Mouse (Mus musculus): ENCODE data around the gene Hmox1. TPM values are rescaled to one million over a fixed set of nuclear protein-coding genes. Genes with fewer than 3 reads are reported as not detected.

The Hmox1 gene
- polyA plus RNA-seq, 2 experiments = 18.5 to 32.2 TPM

GRCm38 (mm10) chr8:75109236-75109967 is 16.0 kb downstream of the Hmox1 start, which contains the start of gene Mcm5:
Gene Mcm5 (plus strand): TSS chr8:75109569.
- peak within 1 kb of the TSS; percentile 80 for H3K9ac ChIP-seq (ENCODE audit: low read depth, low read length, severe bottlenecking)
- peaks cover 16% of the 10 kb centered on the region for H3K4me1 ChIP-seq (ENCODE audit: control insufficient read depth, insufficient read depth, low read length)
- DNase-seq (ENCODE audit: low spot score) = peak; percentile 100
- peak; percentile 45; the same call in 1 of the 2 replicates for TF ChIP-seq POLR2A (IDR thresholded peaks at IDR 0.05; ENCODE audit: borderline replicate concordance, extremely low read depth, insufficient read depth, insufficient read length)
- H3K4me3 ChIP-seq (replicated peaks; ENCODE audit: low read length) = peak within 1 kb of the TSS; percentile 76
- H3K27me3 ChIP-seq (ENCODE audit: control insufficient read depth, insufficient read depth, low read length) = no peaks in the 10 kb centered on the region
- ATAC-seq (ENCODE audit: low FRiP score, low read depth) = peak; percentile 98
- peak within 1 kb of the TSS; percentile 85 for H3K4me2 ChIP-seq (replicated peaks; ENCODE audit: low read depth, low read length, severe bottlenecking)
- 2% methylated on average over 56 of the region's 59 CpGs for WGBS
- H3K36me3 ChIP-seq (ENCODE audit: control insufficient read depth, insufficient read depth, low read length) = peaks cover 33% of the 10 kb centered on the region
- H3K9me3 ChIP-seq (ENCODE audit: control insufficient read depth, low read length) = no peaks in the 10 kb centered on the region
- peak within 1 kb of the TSS; percentile 91 for H3K27ac ChIP-seq (replicated peaks; ENCODE audit: low read depth, low read length)

- no peaks in the 10 kb centered on the region for H3K9me3 ChIP-seq (ENCODE audit: control insufficient read depth, low read length)
- DNase-seq (ENCODE audit: low spot score) (no peak), ATAC-seq (ENCODE audit: low FRiP score, low read depth) (no peak)
- H3K9ac ChIP-seq (ENCODE audit: low read depth, low read length, severe bottlenecking) = peak overlapping the region; percentile 76
- H3K4me2 ChIP-seq (replicated peaks; ENCODE audit: low read depth, low read length, severe bottlenecking) = peak overlapping the region; percentile 85
- no peak overlapping the region for H3K27ac ChIP-seq (replicated peaks; ENCODE audit: low read depth, low read length)
- no peaks in the 10 kb centered on the region for H3K27me3 ChIP-seq (ENCODE audit: control insufficient read depth, insufficient read depth, low read length)
- no peak for TF ChIP-seq POLR2A (IDR thresholded peaks at IDR 0.05; ENCODE audit: borderline replicate concordance, extremely low read depth, insufficient read depth, insufficient read length)
- 14% methylated on average over 13 of the region's 13 CpGs for WGBS
- H3K4me3 ChIP-seq (replicated peaks; ENCODE audit: low read length) = peak overlapping the region; percentile 76
- H3K36me3 ChIP-seq (ENCODE audit: control insufficient read depth, insufficient read depth, low read length) = peaks cover 40% of the 10 kb centered on the region
- H3K4me1 ChIP-seq (ENCODE audit: control insufficient read depth, insufficient read depth, low read length) = peaks cover 16% of the 10 kb centered on the region
These were observed 16.7 kb downstream of the Hmox1 start for GRCm38 (mm10) chr8:75110093-75110492.

GRCm38 (mm10) chr8:75118505-75118904 is 25.1 kb downstream of the Hmox1 start:
- Histone ChIP-seq H3K36me3 (ENCODE audit: control insufficient read depth, insufficient read depth, low read length) (peaks cover 96% of the 10 kb centered on the region), H3K9ac (ENCODE audit: low read depth, low read length, severe bottlenecking) (no peak overlapping the region), H3K4me1 (ENCODE audit: control insufficient read depth, insufficient read depth, low read length) (no peaks in the 10 kb centered on the region), H3K27me3 (ENCODE audit: control insufficient read depth, insufficient read depth, low read length) (no peaks in the 10 kb centered on the region), H3K27ac (replicated peaks; ENCODE audit: low read depth, low read length) (no peak overlapping the region), H3K9me3 (ENCODE audit: control insufficient read depth, low read length) (no peaks in the 10 kb centered on the region), H3K4me3 (replicated peaks; ENCODE audit: low read length) (no peak overlapping the region), H3K4me2 (replicated peaks; ENCODE audit: low read depth, low read length, severe bottlenecking) (no peak overlapping the region)
- DNase-seq (ENCODE audit: low spot score) (no peak), ATAC-seq (ENCODE audit: low FRiP score, low read depth) (no peak)
- TF ChIP-seq POLR2A (IDR thresholded peaks at IDR 0.05; ENCODE audit: borderline replicate concordance, extremely low read depth, insufficient read depth, insufficient read length) = no peak
- 93% methylated on average over 1 of the region's 1 CpGs for WGBS

- H3K9me3 ChIP-seq (ENCODE audit: control insufficient read depth, low read length) = no peaks in the 10 kb centered on the region
- 97% methylated on average over 2 of the region's 2 CpGs for whole genome bisulfite sequencing
- ATAC-seq (ENCODE audit: low FRiP score, low read depth) = no peak
- H3K27me3 ChIP-seq (ENCODE audit: control insufficient read depth, insufficient read depth, low read length) = no peaks in the 10 kb centered on the region
- peaks cover 96% of the 10 kb centered on the region for H3K36me3 ChIP-seq (ENCODE audit: control insufficient read depth, insufficient read depth, low read length)
- no peaks in the 10 kb centered on the region for H3K4me1 ChIP-seq (ENCODE audit: control insufficient read depth, insufficient read depth, low read length)
- H3K4me3 ChIP-seq (replicated peaks; ENCODE audit: low read length) = no peak overlapping the region
- H3K4me2 ChIP-seq (replicated peaks; ENCODE audit: low read depth, low read length, severe bottlenecking) = no peak overlapping the region
- H3K9ac ChIP-seq (ENCODE audit: low read depth, low read length, severe bottlenecking) = no peak overlapping the region
- DNase-seq (ENCODE audit: low spot score) = no peak
- no peak overlapping the region for H3K27ac ChIP-seq (replicated peaks; ENCODE audit: low read depth, low read length)
- no peak for TF ChIP-seq POLR2A (IDR thresholded peaks at IDR 0.05; ENCODE audit: borderline replicate concordance, extremely low read depth, insufficient read depth, insufficient read length)
These were observed 25.9 kb downstream of the Hmox1 start for GRCm38 (mm10) chr8:75119287-75119686.

- TF ChIP-seq POLR2A (IDR thresholded peaks at IDR 0.05; ENCODE audit: borderline replicate concordance, extremely low read depth, insufficient read depth, insufficient read length) = no peak
- 88% methylated on average over 2 of the region's 2 CpGs for WGBS
- H3K36me3 ChIP-seq (ENCODE audit: control insufficient read depth, insufficient read depth, low read length) = peaks cover 96% of the 10 kb centered on the region
These were observed 26.3 kb downstream of the Hmox1 start for GRCm38 (mm10) chr8:75119747-75120146.

More at GRCm38 (mm10) chr8:75119747-75120146, 26.3 kb downstream of the Hmox1 start:
- Histone ChIP-seq H3K9me3 (ENCODE audit: control insufficient read depth, low read length) (no peaks in the 10 kb centered on the region), H3K9ac (ENCODE audit: low read depth, low read length, severe bottlenecking) (no peak overlapping the region), H3K27ac (replicated peaks; ENCODE audit: low read depth, low read length) (no peak overlapping the region), H3K4me3 (replicated peaks; ENCODE audit: low read length) (no peak overlapping the region), H3K27me3 (ENCODE audit: control insufficient read depth, insufficient read depth, low read length) (no peaks in the 10 kb centered on the region), H3K4me2 (replicated peaks; ENCODE audit: low read depth, low read length, severe bottlenecking) (no peak overlapping the region), H3K4me1 (ENCODE audit: control insufficient read depth, insufficient read depth, low read length) (no peaks in the 10 kb centered on the region)
- ATAC-seq (ENCODE audit: low FRiP score, low read depth) = no peak
- no peak for DNase-seq (ENCODE audit: low spot score)

Data from limb, embryonic 14.5 days (tissue).